19 mouse cellular contexts compared by ENCODE assay signal in the genomic region with DNA sequence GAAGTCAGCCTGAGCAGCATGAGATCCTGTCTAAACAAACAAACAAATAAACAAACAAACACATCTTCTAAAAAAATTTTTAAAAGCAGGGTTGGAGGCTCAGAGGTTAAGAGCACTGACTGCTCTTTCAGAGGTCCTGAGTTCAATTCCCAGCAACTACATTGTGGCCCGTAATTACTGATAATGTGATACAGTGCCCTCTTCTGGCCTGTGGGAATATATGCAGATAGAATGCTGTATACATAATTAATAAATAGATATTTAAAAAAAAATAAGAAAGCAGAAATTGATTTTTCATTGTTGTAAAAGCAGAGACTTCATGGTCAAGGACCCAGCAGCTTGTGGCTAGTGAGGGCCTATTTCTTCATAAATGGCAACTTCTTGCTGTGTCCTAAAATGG. TPM values are rescaled to one million over a fixed set of nuclear protein-coding genes. Genes with fewer than 3 reads are reported as not detected.
DNase-seq lines count a peak whose midpoint lies in the region; ATAC-seq and TF ChIP-seq lines count a peak whose summit lies in the region.
"Had no signal": no experiment of that assay in that cellular context is flagged by ENCODE, and none has a peak within 500 bp of the region (broad histone marks: within the 10 kb centered on the region; RNA-seq: fewer than 3 reads in every experiment).

No protein-coding gene starts in this region.

- DNase-seq in midbrain, embryonic 11.5 days (ENCODE audit: low spot score, missing footprints) = peak; percentile 28
- DNase-seq in midbrain, embryonic 14.5 days = no peak
- no peak for DNase-seq in right cerebral cortex, postnatal 36 days (ENCODE audit: low spot score in 2 of 2)
- DNase-seq in adrenal gland, postnatal 25 days = no peak
- DNase-seq: adrenal gland, adult 2 months; adrenal gland, postnatal 36 days; B cell, adult 2 months; cerebellum, adult 2 months; cerebellum, postnatal 10 days; gastrocnemius, postnatal 10 days; heart, postnatal 10 days had no signal

- H3K4me1 ChIP-seq in intestine, postnatal 0 days (replicated peaks; ENCODE audit: control insufficient read depth, insufficient read depth, low read length) = no peaks in the 10 kb centered on the region
- no peaks in the 10 kb centered on the region for H3K4me1 ChIP-seq in intestine, embryonic 15.5 days (replicated peaks)
- no peaks in the 10 kb centered on the region for H3K4me1 ChIP-seq in midbrain, embryonic 11.5 days (ENCODE audit: control insufficient read depth, insufficient read depth, low read length)
- no peaks in the 10 kb centered on the region for H3K4me1 ChIP-seq in midbrain, embryonic 14.5 days (ENCODE audit: control insufficient read depth, insufficient read depth, low read length)
- H3K4me1 ChIP-seq in E14TG2a.4 (replicated peaks; ENCODE audit: low read depth, low read length) = peaks cover 13% of the 10 kb centered on the region

- H3K4me2 ChIP-seq in intestine, postnatal 0 days (replicated peaks; ENCODE audit: low read depth) = no peak overlapping the region
- H3K4me2 ChIP-seq in intestine, embryonic 15.5 days (replicated peaks) = no peak overlapping the region
- H3K4me2 ChIP-seq in midbrain, embryonic 11.5 days = no peak overlapping the region
- H3K4me2 ChIP-seq in midbrain, embryonic 14.5 days (ENCODE audit: low read length) = no peak overlapping the region
- H3K4me2 ChIP-seq: hindbrain, embryonic 13.5 days had no signal

- no peaks in the 10 kb centered on the region for H3K9me3 ChIP-seq in intestine, postnatal 0 days (ENCODE audit: control insufficient read depth)
- H3K9me3 ChIP-seq in intestine, embryonic 15.5 days = no peaks in the 10 kb centered on the region
- no peaks in the 10 kb centered on the region for H3K9me3 ChIP-seq in midbrain, embryonic 11.5 days (ENCODE audit: control insufficient read depth, low read length)
- H3K9me3 ChIP-seq in midbrain, embryonic 14.5 days (ENCODE audit: control insufficient read depth, low read length) = no peaks in the 10 kb centered on the region
- no peaks in the 10 kb centered on the region for H3K9me3 ChIP-seq in E14TG2a.4 (ENCODE audit: low read length)
- H3K9me3 ChIP-seq: embryonic facial prominence, embryonic 10.5 days; hindbrain, embryonic 13.5 days had no signal

- TF ChIP-seq CTCF in intestine, postnatal 0 days (IDR thresholded peaks at IDR 0.05; ENCODE audit: low read depth) = peak; percentile 23; the same call in 1 of the 2 replicates
- TF ChIP-seq CTCF in E14TG2a.4 (conservative IDR thresholded peaks at IDR 0.05; ENCODE audit: low read length) = peak; percentile 32

- no peak overlapping the region for H3K9ac ChIP-seq in intestine, postnatal 0 days (ENCODE audit: low read depth, low read length)
- H3K9ac ChIP-seq in intestine, embryonic 15.5 days = no peak overlapping the region
- no peak overlapping the region for H3K9ac ChIP-seq in midbrain, embryonic 11.5 days (ENCODE audit: low read length)
- no peak overlapping the region for H3K9ac ChIP-seq in midbrain, embryonic 14.5 days (replicated peaks; ENCODE audit: low read length)
- H3K9ac ChIP-seq: hindbrain, embryonic 13.5 days had no signal

- 74% methylated on average over 1 of the region's 1 CpGs for WGBS in intestine, postnatal 0 days
- 68% methylated on average over 1 of the region's 1 CpGs for WGBS in intestine, embryonic 15.5 days
- 92% methylated on average over 1 of the region's 1 CpGs for WGBS in midbrain, embryonic 11.5 days
- WGBS in midbrain, embryonic 14.5 days = 87% methylated on average over 1 of the region's 1 CpGs

- no peak overlapping the region for H3K4me3 ChIP-seq in intestine, postnatal 0 days (ENCODE audit: low read depth, low read length)
- H3K4me3 ChIP-seq in intestine, embryonic 15.5 days (replicated peaks) = no peak overlapping the region
- H3K4me3 ChIP-seq in midbrain, embryonic 11.5 days (ENCODE audit: low read depth, low read length) = no peak overlapping the region
- no peak overlapping the region for H3K4me3 ChIP-seq in midbrain, embryonic 14.5 days (replicated peaks; ENCODE audit: low read depth, low read length)
- H3K4me3 ChIP-seq in E14TG2a.4 (replicated peaks; ENCODE audit: low read length) = no peak overlapping the region
- H3K4me3 ChIP-seq: embryonic facial prominence, embryonic 10.5 days; hindbrain, embryonic 13.5 days had no signal

- peaks cover 7% of the 10 kb centered on the region; the same call in 1 of the 2 replicates for H3K27me3 ChIP-seq in intestine, postnatal 0 days (replicated peaks; ENCODE audit: control insufficient read depth, insufficient read depth, low read length)
- peaks cover 5% of the 10 kb centered on the region; the same call in 1 of the 2 replicates for H3K27me3 ChIP-seq in intestine, embryonic 15.5 days (replicated peaks)
- H3K27me3 ChIP-seq in midbrain, embryonic 11.5 days (ENCODE audit: control insufficient read depth, insufficient read depth, low read length) = peaks cover under 1% of the 10 kb centered on the region; the same call in 1 of the 2 replicates
- peaks cover 14% of the 10 kb centered on the region for H3K27me3 ChIP-seq in midbrain, embryonic 14.5 days (ENCODE audit: control insufficient read depth, insufficient read depth, low read length)
- H3K27me3 ChIP-seq in E14TG2a.4 (ENCODE audit: insufficient read depth, low read length) = peaks cover 53% of the 10 kb centered on the region

- H3K36me3 ChIP-seq in intestine, postnatal 0 days (ENCODE audit: control insufficient read depth, insufficient read depth) = no peaks in the 10 kb centered on the region
- H3K36me3 ChIP-seq in intestine, embryonic 15.5 days = no peaks in the 10 kb centered on the region
- H3K36me3 ChIP-seq in midbrain, embryonic 11.5 days (ENCODE audit: control insufficient read depth, insufficient read depth, low read length) = no peaks in the 10 kb centered on the region
- H3K36me3 ChIP-seq in midbrain, embryonic 14.5 days (ENCODE audit: control insufficient read depth, insufficient read depth, low read length) = no peaks in the 10 kb centered on the region
- no peaks in the 10 kb centered on the region for H3K36me3 ChIP-seq in E14TG2a.4 (ENCODE audit: insufficient read depth, low read length)
- H3K36me3 ChIP-seq: embryonic facial prominence, embryonic 10.5 days; hindbrain, embryonic 13.5 days had no signal

- H3K27ac ChIP-seq in intestine, postnatal 0 days (ENCODE audit: low read depth, low read length) = no peak overlapping the region
- no peak overlapping the region for H3K27ac ChIP-seq in intestine, embryonic 15.5 days
- H3K27ac ChIP-seq in midbrain, embryonic 11.5 days (ENCODE audit: low read depth, low read length) = no peak overlapping the region
- no peak overlapping the region for H3K27ac ChIP-seq in midbrain, embryonic 14.5 days (replicated peaks; ENCODE audit: low read depth, low read length)
- H3K27ac ChIP-seq: embryonic facial prominence, embryonic 10.5 days; hindbrain, postnatal 0 days had no signal

- ATAC-seq in intestine, postnatal 0 days = no peak
- ATAC-seq in intestine, embryonic 15.5 days = no peak
- no peak for ATAC-seq in midbrain, embryonic 11.5 days (ENCODE audit: low FRiP score)
- no peak for ATAC-seq in midbrain, embryonic 14.5 days (ENCODE audit: low FRiP score, low TSS enrichment)
- ATAC-seq: CD4-positive, CD25-positive, alpha-beta regulatory T cell, adult 4 months; forebrain, embryonic 14.5 days; hindbrain, postnatal 0 days had no signal

RNA-seq across cellular contexts. Expression of a gene that starts 55.2 kb away (rescaled TPM):
- 11.4 and 13.4 TPM in 2 replicates for polyA plus RNA-seq in intestine, postnatal 0 days (2015; fragmentation: Nextera tagmentation; extraction: Ambion mirVana)
- 31.9 and 33.9 TPM in 2 replicates for polyA plus RNA-seq in intestine, embryonic 15.5 days (2015; fragmentation: Nextera tagmentation; extraction: Ambion mirVana)
- polyA plus RNA-seq in midbrain, embryonic 11.5 days (2014; fragmentation: Nextera tagmentation; extraction: Ambion mirVana) = 38.7 and 44.3 TPM in 2 replicates
- polyA plus RNA-seq in midbrain, embryonic 14.5 days (2014; fragmentation: Nextera tagmentation; extraction: Ambion mirVana) = 31.0 and 37.4 TPM in 2 replicates
- 23.8 and 30.8 TPM in 2 replicates for total RNA-seq in adrenal gland, postnatal 25 days (2021)
